ENCODE assay signal across 22 mouse cellular contexts in the genomic region with DNA sequence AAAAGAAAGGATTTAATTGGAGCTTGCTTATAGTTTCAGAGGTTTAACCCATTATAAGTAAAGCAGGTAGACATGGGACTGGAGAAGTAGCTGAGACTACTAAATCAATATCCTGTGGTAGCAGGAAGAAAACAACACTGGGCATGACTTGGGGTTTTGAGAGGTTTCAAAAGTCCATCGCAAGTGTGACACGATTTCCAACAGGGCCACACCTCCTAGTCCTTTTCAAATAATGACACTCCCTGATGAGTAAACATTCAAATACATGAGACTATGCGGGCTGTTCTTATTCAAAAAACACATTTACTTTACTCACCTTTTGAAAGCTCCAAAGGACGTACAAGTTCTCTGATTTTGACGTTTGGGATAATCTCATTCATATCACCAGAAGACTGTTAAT.
DNase-seq lines count a peak whose midpoint lies in the region; ATAC-seq and TF ChIP-seq lines count a peak whose summit lies in the region.
"Had no signal": no experiment of that assay in that cellular context is flagged by ENCODE, and none has a peak within 500 bp of the region (broad histone marks: within the 10 kb centered on the region; RNA-seq: fewer than 3 reads in every experiment).

No protein-coding gene starts in this region.

- H3K27me3 ChIP-seq in liver, adult 2 months (ENCODE audit: control insufficient read depth, insufficient read depth, low read length), result no peaks in the 10 kb centered on the region
- no peaks in the 10 kb centered on the region for H3K27me3 ChIP-seq in liver, embryonic 12.5 days (replicated peaks)
- no peaks in the 10 kb centered on the region for H3K27me3 ChIP-seq in stomach, embryonic 16.5 days (ENCODE audit: control insufficient read depth, insufficient read depth, low read length)
- H3K27me3 ChIP-seq: CH12.LX; embryonic facial prominence, embryonic 12.5 days; forebrain, embryonic 13.5 days; forebrain, embryonic 15.5 days; Patski had no signal

- no peaks in the 10 kb centered on the region for H3K9me3 ChIP-seq in liver, embryonic 12.5 days (replicated peaks)
- no peaks in the 10 kb centered on the region for H3K9me3 ChIP-seq in stomach, embryonic 16.5 days (replicated peaks; ENCODE audit: control insufficient read depth, low read length)
- H3K9me3 ChIP-seq: embryonic facial prominence, embryonic 10.5 days; embryonic facial prominence, embryonic 12.5 days; forebrain, embryonic 13.5 days; forebrain, embryonic 15.5 days had no signal

- no peak for TF ChIP-seq POLR2A in liver, adult 2 months (IDR thresholded peaks at IDR 0.05; ENCODE audit: extremely low read depth, insufficient read depth, low read length)

- no peaks in the 10 kb centered on the region for H3K79me2 ChIP-seq in liver, adult 2 months (ENCODE audit: control insufficient read depth, insufficient read depth, low read length)

- TF ChIP-seq CTCF in liver, adult 2 months (IDR thresholded peaks at IDR 0.05; ENCODE audit: low read depth, low read length), result no peak

- peak; percentile 7 for DNase-seq in liver, adult 2 months (ENCODE audit: extremely low read depth, low read depth, low spot score)
- no peak for DNase-seq in heart, adult 11 months
- DNase-seq: adrenal gland, adult 8-10 months; adrenal gland, postnatal 14 days; adrenal gland, postnatal 36 days; B cell, adult 2 months; cerebellum, adult 11-12 months; cerebellum, adult 2 months; cerebellum, adult 9-10 months; cerebellum, postnatal 25 days had no signal

- no peak overlapping the region for H3K4me2 ChIP-seq in liver, embryonic 12.5 days
- H3K4me2 ChIP-seq in stomach, embryonic 16.5 days (ENCODE audit: low read depth, low read length), result no peak overlapping the region
- H3K4me2 ChIP-seq: embryonic facial prominence, embryonic 12.5 days; forebrain, embryonic 13.5 days; forebrain, embryonic 15.5 days had no signal

- WGBS in liver, adult 2 months, result 52% methylated on average over 5 of the region's 5 CpGs
- 66% methylated on average over 5 of the region's 5 CpGs for WGBS in liver, embryonic 12.5 days (ENCODE audit: insufficient replicate concordance)
- 56% methylated on average over 5 of the region's 5 CpGs for WGBS in stomach, embryonic 16.5 days

- H3K36me3 ChIP-seq in liver, adult 2 months (ENCODE audit: control insufficient read depth, insufficient read depth, low read length), result no peaks in the 10 kb centered on the region
- no peaks in the 10 kb centered on the region for H3K36me3 ChIP-seq in liver, embryonic 12.5 days
- no peaks in the 10 kb centered on the region for H3K36me3 ChIP-seq in stomach, embryonic 16.5 days (ENCODE audit: control insufficient read depth, insufficient read depth, low read length)
- H3K36me3 ChIP-seq: embryonic facial prominence, embryonic 10.5 days; embryonic facial prominence, embryonic 12.5 days; forebrain, embryonic 15.5 days; G1E had no signal

- no peaks in the 10 kb centered on the region for H3K4me1 ChIP-seq in liver, adult 2 months (ENCODE audit: control insufficient read depth, insufficient read depth, low read length)
- H3K4me1 ChIP-seq in liver, embryonic 12.5 days, result no peaks in the 10 kb centered on the region
- H3K4me1 ChIP-seq in stomach, embryonic 16.5 days (ENCODE audit: control insufficient read depth, insufficient read depth, low read length), result no peaks in the 10 kb centered on the region
- H3K4me1 ChIP-seq: embryonic facial prominence, embryonic 10.5 days; embryonic facial prominence, embryonic 12.5 days; forebrain, embryonic 13.5 days; forebrain, embryonic 15.5 days had no signal

- no peak overlapping the region for H3K27ac ChIP-seq in liver, adult 2 months (replicated peaks; ENCODE audit: insufficient read depth, low read depth, low read length)
- H3K27ac ChIP-seq in liver, embryonic 12.5 days, result no peak overlapping the region
- no peak overlapping the region for H3K27ac ChIP-seq in stomach, embryonic 16.5 days (ENCODE audit: low read length)
- H3K27ac ChIP-seq: embryonic facial prominence, embryonic 10.5 days; embryonic facial prominence, embryonic 12.5 days; forebrain, embryonic 13.5 days had no signal

- no peak overlapping the region for H3K4me3 ChIP-seq in liver, adult 2 months (ENCODE audit: insufficient read depth, low read depth, low read length)
- H3K4me3 ChIP-seq in liver, embryonic 12.5 days, result no peak overlapping the region
- H3K4me3 ChIP-seq in stomach, embryonic 16.5 days (replicated peaks; ENCODE audit: low read length), result no peak overlapping the region
- H3K4me3 ChIP-seq: embryonic facial prominence, embryonic 10.5 days; embryonic facial prominence, embryonic 12.5 days; forebrain, embryonic 13.5 days; forebrain, embryonic 15.5 days had no signal

- no peak overlapping the region for H3K9ac ChIP-seq in liver, adult 2 months (ENCODE audit: low read depth, low read length)
- no peak overlapping the region for H3K9ac ChIP-seq in liver, embryonic 12.5 days
- no peak overlapping the region for H3K9ac ChIP-seq in stomach, embryonic 16.5 days (ENCODE audit: low read length)
- H3K9ac ChIP-seq: embryonic facial prominence, embryonic 12.5 days; forebrain, embryonic 13.5 days; forebrain, embryonic 15.5 days had no signal

- ATAC-seq in liver, embryonic 12.5 days, result no peak
- ATAC-seq in stomach, embryonic 16.5 days (ENCODE audit: insufficient read depth, low FRiP score), result peak; percentile 64; the same call in 1 of the 2 replicates
- no peak for ATAC-seq in monocyte, adult 5-6 weeks (replicated peaks; ENCODE audit: insufficient number of reproducible peaks, low FRiP score, low TSS enrichment, poor library complexity, severe bottlenecking)
- ATAC-seq: activated CD4-positive, CD25-positive, alpha-beta regulatory T cell, adult 4 months; CD4-positive, CD25-positive, alpha-beta regulatory T cell, adult 4 months; Patski had no signal
